Mouse (Mus musculus): ENCODE results near the gene Pcolce. TPM values are rescaled to one million over a fixed set of nuclear protein-coding genes. Genes with fewer than 3 reads are reported as not detected.
"Not testable (repeated sequence)": the region's sequence is repeated elsewhere in the genome, so short reads cannot be mapped to it uniquely, and the experiment has no call there.

Gene Pcolce
- total RNA-seq, 1 experiment from 2014 or later: not detected

DNA sequence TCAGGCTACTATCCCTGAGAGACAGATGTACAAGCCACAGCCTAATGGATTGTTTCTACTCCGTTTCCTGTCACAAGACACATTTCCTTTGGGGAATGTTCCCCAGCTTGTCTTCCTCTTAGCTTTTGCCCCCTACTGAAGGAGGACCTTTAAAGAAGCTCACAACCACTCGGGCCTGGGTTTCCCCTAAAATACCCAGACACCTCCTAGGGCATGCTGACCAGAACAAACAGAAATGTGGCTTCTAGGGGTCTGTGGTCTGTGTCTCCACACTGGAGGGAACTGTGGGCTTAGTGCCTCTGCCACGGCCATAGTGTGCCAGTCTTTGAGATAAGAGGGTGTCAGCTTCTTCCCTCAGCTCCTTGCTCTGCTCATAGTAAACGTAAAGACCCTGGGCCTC, 18.0 kb upstream of the Pcolce start:
- no peak for ATAC-seq (replicated peaks in 1 of 2; ENCODE audit: insufficient read depth in 1 of 2, low FRiP score in 2 of 2, low TSS enrichment in 1 of 2, low read depth in 1 of 2, poor library complexity in 2 of 2, severe bottlenecking in 2 of 2)

DNA sequence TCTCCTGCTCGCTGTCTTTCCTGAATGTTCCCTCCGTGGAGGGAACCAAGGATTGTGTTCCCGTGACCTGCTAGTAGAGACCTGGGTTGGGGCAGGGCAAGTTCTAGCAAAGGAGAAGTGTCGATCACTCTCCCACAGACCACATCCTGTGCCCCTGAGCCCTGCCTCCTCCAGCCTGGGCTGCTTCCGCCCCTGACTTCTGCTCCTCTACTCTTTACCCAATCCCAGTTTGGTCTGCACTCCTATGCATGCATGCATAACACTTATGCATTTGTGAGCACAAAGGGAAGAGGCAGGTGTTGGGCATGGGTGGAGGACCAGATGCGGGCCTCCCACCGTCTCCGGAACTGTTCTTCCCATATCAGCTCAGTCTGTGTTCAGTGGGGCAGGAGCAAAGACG, 17.6 kb upstream of the Pcolce start:
- peak; percentile 57 to 65 for ATAC-seq (replicated peaks in 1 of 2; ENCODE audit: insufficient read depth in 1 of 2, low FRiP score in 2 of 2, low TSS enrichment in 1 of 2, low read depth in 1 of 2, poor library complexity in 2 of 2, severe bottlenecking in 2 of 2)

DNA sequence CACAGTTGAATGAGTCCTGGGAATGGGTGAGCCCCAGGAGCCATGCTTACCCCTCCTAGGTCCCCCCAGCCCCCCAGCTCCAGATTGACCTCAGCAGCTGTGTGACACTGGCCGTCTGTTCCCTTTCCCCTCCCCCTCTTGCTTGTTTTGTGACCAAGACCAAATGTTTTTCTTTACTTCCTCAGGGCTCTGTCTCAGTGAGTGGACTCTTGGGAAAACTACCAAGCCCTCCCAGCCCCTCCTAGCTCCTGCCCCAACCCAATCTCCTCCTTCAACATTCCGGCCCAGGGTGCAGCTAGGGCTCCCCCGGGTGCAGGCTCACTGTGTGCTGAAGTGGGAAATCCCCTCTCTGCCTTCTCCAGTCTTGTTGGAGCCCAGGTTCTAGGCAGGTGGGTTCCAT, 17.0 kb upstream of the Pcolce start:
- no peak for ATAC-seq (replicated peaks in 1 of 2; ENCODE audit: insufficient read depth in 1 of 2, low FRiP score in 2 of 2, low TSS enrichment in 1 of 2, low read depth in 1 of 2, poor library complexity in 2 of 2, severe bottlenecking in 2 of 2)

DNA sequence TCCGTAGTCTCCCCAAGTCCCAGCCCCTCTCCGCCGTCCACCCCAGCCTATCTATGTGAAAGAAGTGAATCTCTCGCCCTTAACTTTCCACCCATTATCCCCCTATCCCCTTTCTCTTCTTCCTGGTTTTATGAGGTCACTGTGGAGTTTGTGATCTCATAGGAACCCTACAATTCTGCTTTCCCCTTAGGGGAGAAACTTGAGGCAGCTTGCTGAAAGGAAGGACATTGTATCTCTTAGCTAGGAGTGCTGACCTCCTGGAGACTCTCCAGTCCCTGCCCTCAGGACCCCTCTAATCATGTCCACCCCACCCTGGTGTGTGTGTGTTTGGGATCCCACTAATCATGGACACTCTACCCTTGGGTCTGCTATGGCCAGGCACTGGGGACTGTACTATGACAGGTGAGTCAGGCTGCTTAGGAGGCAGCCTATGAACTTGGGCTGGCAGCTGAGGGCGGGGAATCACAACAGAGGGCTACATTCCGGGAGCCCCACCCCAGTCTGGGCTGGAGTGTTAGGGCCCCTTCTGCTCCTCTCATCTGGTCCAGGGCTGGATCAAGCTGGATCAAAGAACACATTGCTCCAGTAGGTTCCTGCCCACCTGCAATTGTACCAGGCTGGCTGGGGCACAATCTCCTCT, 16.4 kb upstream of the Pcolce start:
- no peak for ATAC-seq (replicated peaks in 1 of 2; ENCODE audit: insufficient read depth in 1 of 2, low FRiP score in 2 of 2, low TSS enrichment in 1 of 2, low read depth in 1 of 2, poor library complexity in 2 of 2, severe bottlenecking in 2 of 2)

DNA sequence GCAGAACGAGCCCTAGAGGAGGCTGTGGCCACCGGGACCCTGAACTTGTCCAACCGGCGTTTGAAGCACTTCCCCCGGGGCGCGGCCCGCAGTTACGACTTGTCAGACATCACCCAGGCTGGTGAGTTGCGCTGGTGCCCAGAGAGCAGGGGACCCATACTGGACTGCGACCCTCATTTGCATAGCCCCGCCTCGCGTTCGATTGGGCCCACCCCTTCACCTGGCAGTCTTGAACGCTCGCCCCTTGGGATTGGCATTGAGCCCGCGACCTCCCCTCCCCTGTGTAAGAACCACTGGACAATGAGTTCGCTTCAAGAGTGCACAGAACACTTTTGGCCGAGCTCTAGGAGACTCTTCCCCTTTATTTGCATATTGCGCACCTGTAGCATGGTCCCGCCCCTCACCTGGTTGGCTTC, 15.7 kb upstream of the Pcolce start:
- peak in 1 of 2 experiments; percentile 1; a peak in 1 of 4 replicates for ATAC-seq (replicated peaks in 1 of 2; ENCODE audit: insufficient read depth in 1 of 2, low FRiP score in 2 of 2, low TSS enrichment in 1 of 2, low read depth in 1 of 2, poor library complexity in 2 of 2, severe bottlenecking in 2 of 2)

DNA sequence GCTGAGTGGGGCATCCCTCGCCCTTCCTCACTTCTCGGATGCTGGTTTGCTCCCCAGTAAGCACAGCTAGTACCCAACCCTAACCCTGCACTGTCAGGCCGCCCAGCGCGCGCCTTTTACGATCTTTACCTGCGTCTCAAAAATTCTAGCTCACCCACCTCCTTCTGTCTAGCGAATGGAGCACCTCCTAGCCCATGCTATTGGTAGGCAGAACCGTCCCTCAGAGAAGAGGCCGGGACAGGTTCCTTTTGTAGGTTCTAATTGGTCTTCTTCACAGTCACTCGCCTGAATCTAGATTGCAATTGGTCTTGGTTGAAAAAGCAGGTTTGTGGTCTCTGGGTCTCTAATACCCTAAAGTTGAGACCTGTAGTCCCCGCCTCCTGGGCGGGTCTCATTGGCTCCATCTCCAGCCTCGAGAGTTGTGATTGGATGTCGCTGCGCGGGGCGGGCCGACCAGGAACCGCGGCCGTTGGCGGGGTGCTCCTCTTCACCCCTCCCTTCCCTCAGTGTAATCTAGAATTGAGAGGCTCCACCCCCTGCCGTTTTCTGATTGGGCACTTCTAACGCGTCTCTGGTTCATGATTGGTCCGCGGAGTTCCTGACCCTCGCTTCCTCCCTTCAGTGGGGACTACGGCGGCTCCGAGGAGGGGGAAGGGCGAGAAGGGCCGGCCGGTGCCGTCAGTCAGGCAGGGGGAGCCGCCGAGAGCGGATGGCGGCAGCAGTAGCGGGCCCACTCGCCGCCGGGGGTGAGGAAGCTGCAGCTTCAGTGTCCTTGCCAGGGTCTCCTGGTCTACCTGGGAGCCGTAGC, 15.1 kb upstream of the Pcolce start, which contains the start of the genes Fbxo24, Lrch4 and Gm20605:
Fbxo24 (minus strand) TSS at position 505 of the 808 bp plus-strand sequence.
Lrch4 (plus strand) TSS at position 624 of the 808 bp plus-strand sequence.
Gm20605 (plus strand) TSS at position 678 of the 808 bp plus-strand sequence.
- ATAC-seq (replicated peaks in 1 of 2; ENCODE audit: insufficient read depth in 1 of 2, low FRiP score in 2 of 2, low TSS enrichment in 1 of 2, low read depth in 1 of 2, poor library complexity in 2 of 2, severe bottlenecking in 2 of 2): peak; percentile 85 to 88

DNA sequence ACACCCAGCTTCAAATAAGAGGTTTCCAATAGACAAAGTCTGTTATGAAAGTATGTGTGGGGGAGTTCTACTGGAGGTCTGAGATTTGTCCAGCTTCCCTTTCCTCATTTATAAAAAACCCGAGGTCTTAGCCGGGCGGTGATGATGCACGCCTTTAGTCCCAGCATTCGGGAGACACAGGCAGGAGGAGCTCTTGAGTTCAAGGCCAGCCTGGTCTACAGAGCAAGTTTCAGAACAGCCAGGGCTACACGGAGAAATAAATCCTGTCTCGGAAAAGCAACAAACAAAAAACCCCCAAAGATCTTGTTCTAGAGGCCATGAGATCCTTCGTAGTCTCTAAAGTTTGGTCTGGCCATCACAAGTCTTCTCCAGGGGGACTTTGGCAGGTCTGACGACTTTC, 14.4 kb upstream of the Pcolce start:
- no peak for ATAC-seq (replicated peaks in 1 of 2; ENCODE audit: insufficient read depth in 1 of 2, low FRiP score in 2 of 2, low TSS enrichment in 1 of 2, low read depth in 1 of 2, poor library complexity in 2 of 2, severe bottlenecking in 2 of 2)

DNA sequence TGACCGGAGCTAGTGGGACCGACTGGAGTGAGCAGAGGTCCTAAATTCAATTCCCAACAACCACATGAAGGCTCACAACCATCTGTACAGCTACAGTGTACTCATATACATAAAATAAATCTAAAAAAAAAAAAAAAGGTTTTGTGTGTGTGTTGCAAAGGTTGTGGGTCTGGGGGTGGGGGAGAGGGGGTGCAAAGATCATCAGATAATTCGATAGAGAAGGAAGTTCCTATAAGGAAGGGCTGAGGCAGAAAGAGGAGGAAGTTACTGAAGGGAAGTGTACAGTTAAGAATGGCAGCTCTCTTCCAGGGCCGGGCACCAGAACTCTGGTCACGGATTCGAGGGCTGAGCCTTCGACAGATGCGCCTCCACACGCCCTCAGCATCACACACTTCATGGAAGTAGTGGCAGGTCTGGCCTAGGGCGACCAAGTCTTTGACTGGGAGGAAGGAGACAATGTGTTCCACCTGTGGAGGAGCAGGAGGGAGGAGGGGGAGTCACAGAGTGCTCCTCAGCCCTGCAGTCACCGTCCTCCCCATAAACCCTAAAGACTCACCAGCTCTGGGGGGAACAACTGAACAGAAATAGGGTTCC, 10.4 kb upstream of the Pcolce start:
- ATAC-seq (replicated peaks in 1 of 2; ENCODE audit: insufficient read depth in 1 of 2, low FRiP score in 2 of 2, low TSS enrichment in 1 of 2, low read depth in 1 of 2, poor library complexity in 2 of 2, severe bottlenecking in 2 of 2): no peak

DNA sequence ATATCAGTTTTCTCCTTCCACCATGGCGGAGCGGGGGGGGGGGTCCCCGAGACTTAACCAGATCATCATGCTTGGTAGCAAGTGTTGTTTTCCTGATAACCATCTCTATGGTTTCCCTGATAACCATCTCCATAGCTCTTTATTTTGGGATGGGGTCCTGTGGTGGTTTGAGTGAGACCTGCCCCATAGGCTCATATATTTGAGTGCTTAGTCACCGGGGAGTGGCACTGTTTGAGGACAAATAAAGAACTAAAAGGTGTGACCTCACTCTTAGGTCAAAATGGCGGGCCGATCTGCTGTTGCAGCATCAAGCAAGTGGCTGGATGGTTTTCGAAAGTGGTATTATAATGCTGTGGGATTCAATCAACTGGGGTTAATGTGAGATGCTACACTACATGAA, 1.8 kb upstream of the Pcolce start:
- no peak for ATAC-seq (replicated peaks in 1 of 2; ENCODE audit: insufficient read depth in 1 of 2, low FRiP score in 2 of 2, low TSS enrichment in 1 of 2, low read depth in 1 of 2, poor library complexity in 2 of 2, severe bottlenecking in 2 of 2)

DNA sequence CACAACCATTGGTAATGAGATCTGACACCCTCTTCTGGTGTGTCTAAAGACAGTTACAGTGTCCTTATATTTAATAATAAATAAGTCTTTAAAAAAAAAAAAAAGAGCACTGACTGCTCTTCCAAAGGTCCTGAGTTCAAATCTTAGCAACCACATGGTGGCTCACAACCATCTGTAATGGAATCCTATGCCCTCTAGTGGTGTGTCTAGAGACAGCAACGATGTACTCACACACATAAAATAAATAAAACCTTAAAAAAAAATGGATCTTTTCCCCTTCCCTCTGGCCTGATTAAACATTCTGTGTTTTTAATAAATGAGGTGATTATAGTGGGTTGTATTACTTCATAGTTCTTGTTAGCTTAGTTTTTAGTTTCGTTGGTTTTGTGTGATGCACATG, 1.3 kb upstream of the Pcolce start:
- ATAC-seq (replicated peaks in 1 of 2; ENCODE audit: insufficient read depth in 1 of 2, low FRiP score in 2 of 2, low TSS enrichment in 1 of 2, low read depth in 1 of 2, poor library complexity in 2 of 2, severe bottlenecking in 2 of 2): not testable (repeated sequence)

DNA sequence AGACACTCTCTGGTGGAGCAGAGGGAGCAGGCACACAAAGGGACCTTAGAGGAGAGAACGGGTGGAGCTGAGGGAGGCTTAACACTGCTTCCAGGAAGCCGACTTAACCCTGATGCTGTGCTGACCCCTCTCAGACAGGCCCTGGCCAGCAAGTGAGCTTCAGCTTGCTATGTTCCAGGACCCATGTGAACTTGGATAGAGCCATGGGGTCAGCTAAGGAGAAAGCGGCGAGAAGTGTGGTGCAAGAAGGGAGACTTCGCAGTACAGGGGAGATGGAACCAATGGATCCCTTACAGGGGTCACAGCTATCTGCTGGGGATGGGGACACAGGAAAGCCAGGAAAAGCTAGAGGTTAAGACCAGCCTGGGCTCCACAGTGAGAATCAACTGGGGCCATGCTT, 508 bp downstream of the Pcolce start:
- ATAC-seq (replicated peaks in 1 of 2; ENCODE audit: insufficient read depth in 1 of 2, low FRiP score in 2 of 2, low TSS enrichment in 1 of 2, low read depth in 1 of 2, poor library complexity in 2 of 2, severe bottlenecking in 2 of 2): no peak

DNA sequence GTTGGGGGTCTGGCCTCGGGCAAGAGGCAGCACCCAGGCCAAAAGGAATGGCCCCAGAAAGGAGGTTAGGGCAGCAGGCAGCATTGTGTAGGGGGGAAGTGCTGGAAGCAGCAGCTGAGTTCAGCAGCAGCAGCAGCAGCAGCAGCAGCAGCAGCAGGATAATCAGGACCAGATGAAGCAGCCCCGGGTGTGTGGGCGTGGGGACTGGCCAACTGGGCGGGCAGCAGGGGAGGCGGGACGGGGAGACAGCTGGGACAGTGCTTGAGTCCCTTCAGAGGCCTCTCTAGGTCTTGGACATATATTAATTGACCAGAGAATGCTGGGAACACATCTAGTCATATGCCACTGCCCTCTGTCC, 2.4 kb downstream of the Pcolce start:
- ATAC-seq (replicated peaks in 1 of 2; ENCODE audit: insufficient read depth in 1 of 2, low FRiP score in 2 of 2, low TSS enrichment in 1 of 2, low read depth in 1 of 2, poor library complexity in 2 of 2, severe bottlenecking in 2 of 2): no peak

DNA sequence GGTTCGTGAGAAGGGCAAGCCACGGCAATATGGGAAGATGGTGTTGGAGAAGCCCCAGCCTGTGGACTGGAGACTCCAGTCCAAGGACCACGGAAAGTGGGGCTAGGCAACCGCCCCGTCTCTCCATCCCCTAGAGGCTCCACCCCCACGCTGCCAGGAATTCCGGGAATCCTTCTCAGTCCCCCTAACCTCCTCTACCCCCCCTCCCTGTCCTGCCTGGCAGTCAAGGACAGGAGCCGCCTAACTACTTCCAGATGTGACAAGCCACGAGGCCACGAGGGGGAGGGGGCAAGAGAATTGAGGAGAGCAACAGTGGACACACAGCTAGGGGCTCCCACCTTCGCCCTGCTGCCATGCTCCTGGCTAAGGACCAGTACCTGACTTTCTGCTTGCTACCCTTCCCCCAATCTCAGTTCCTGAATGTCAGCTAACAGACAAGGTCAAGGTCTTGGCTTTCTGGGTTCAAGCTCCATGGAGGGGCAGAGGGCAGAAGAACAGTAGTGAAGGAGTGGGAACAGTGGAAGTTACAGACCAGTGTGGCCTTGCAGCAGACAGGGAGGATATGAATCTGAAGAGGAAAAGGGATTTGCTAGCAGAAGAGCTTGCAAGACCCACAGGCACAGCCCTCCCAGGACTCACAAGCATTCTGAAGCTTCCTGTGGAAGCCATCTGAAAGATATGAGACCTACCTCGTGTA, 2.9 kb downstream of the Pcolce start:
- ATAC-seq (replicated peaks in 1 of 2; ENCODE audit: insufficient read depth in 1 of 2, low FRiP score in 2 of 2, low TSS enrichment in 1 of 2, low read depth in 1 of 2, poor library complexity in 2 of 2, severe bottlenecking in 2 of 2): no peak

DNA sequence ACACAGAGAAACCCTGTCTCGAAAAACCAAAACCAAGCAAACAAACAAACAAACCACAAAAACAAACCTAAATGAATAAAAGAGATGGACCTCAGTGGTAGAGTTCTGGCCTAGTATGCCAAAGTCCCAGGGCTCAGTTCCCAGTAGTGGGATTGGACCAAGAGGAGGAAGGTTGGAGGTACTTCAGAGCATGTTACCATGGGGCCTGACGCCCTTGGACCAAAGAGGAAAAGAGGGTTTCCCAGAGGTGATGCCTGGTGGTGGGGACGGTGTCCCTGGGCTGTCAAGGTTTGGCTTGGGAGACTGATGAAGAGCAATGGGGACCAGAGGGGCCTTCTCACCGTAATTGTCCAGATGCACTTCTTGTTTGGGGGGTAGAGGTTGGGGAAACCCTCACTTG, 3.5 kb downstream of the Pcolce start:
- no peak for ATAC-seq (replicated peaks in 1 of 2; ENCODE audit: insufficient read depth in 1 of 2, low FRiP score in 2 of 2, low TSS enrichment in 1 of 2, low read depth in 1 of 2, poor library complexity in 2 of 2, severe bottlenecking in 2 of 2)

DNA sequence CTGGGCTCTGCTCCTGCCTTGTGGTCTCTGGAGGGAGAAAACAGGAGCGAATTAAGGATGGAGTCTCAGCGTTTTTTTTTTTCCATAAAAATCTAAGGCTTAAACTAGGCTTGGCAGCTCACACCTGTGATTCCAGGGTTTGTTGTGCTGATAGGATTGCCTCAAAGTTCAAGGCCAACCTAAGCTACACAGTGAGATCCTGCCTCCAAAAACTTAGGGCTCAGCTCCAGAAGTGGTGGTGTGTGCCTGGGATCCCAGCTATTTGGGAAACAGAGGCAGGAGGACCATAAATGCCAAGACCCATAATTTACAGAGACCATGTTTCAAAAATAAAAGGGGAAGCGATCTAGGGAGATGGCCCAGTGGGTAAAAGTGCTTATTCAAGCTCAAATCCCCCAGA, 4.3 kb downstream of the Pcolce start:
- ATAC-seq (replicated peaks in 1 of 2; ENCODE audit: insufficient read depth in 1 of 2, low FRiP score in 2 of 2, low TSS enrichment in 1 of 2, low read depth in 1 of 2, poor library complexity in 2 of 2, severe bottlenecking in 2 of 2): no peak

DNA sequence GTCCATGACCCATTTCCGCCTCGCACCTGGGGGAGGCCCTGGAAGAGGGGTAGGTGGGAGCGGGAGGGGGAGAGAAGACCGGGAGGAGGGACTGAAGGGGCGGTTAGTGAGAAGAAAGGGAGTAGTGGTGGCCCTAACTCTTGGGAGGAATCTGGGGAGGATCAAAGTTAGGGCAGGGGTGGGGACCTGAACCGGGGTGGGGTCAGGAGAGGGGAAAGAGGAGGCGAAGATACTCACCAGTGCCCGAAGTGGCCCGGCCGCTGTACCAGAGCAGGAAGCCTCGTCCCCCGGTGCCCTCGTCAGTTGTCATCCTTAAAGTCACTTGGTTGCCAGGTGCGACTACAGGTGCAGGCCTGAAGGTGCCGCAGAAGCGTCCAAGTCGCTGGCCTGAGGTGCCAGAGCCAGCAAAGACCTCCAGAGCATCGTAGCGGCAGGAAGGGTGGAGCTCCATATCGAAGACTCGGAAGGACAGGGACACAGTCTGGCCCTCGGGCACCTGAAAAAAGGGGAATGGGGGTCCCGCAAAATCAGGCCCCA, 4.9 kb downstream of the Pcolce start:
- no peak for ATAC-seq (replicated peaks in 1 of 2; ENCODE audit: insufficient read depth in 1 of 2, low FRiP score in 2 of 2, low TSS enrichment in 1 of 2, low read depth in 1 of 2, poor library complexity in 2 of 2, severe bottlenecking in 2 of 2)

DNA sequence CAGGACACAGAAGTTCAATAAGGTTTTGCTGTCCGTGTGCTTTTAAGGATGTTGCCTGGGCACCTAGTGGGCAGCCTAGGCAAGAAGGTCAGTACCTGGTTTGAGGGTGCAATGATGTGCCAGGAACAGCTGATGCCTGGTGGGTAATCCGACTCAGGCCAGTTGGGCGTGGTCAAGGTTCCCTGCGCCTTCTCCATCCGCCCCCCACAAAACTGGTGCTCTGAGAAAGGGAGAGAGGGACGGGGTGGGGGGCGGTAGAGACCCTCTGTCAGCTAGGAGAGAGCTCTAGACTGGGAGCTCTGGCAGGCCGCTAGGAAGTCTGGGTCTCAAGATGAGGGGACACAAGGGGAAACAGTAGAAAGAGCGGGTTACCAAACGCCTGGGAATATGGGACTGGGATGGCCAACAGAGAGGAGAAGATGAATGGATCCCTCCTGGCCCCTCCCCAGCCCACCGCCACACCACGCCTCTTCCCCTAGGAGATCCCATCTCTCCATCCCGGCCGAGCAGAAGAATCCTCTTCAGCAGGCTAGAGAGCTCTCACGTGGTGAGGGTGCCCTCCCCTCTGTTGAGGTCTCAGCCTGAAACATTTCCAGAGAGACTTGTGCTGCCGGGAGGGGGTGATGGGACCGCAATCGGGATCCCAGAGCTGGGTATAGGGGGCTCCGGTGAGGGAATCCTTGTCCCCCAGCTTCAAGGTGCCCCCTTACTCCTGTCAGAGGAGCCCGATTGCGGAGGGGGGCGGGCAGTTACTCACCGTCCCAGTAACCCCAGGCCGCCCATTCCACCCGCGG, 5.5 kb downstream of the Pcolce start:
- no peak for ATAC-seq (replicated peaks in 1 of 2; ENCODE audit: insufficient read depth in 1 of 2, low FRiP score in 2 of 2, low TSS enrichment in 1 of 2, low read depth in 1 of 2, poor library complexity in 2 of 2, severe bottlenecking in 2 of 2)

All from hematopoietic stem cell, adult 5-6 weeks (primary cell).